Mouse (Mus musculus) forebrain, embryonic 14.5 days (tissue): ENCODE measurements around the gene Iffo2. TPM values are rescaled to one million over a fixed set of nuclear protein-coding genes. Genes with fewer than 3 reads are reported as not detected.

Experiments used
- ATAC-seq: fragments of 200-750 bp; cut with Nextera tagmentation; 2 replicates; pipeline ENCODE4 v1.8.0; 2017; ENCODE audit warnings: mild to moderate bottlenecking, moderate library complexity
- DNase-seq: peaks from one replicate; pipeline ENCODE4 v3.0.0-alpha.2; 2015; ENCODE audit warnings: low spot score
- H3K27ac ChIP-seq: fragments of 300-500 bp; sonication (generic); 2 replicates; pipeline ENCODE4 v1.5.1; 2014; ENCODE audit warnings: low read depth, mild to moderate bottlenecking, control low read depth, low read length, moderate library complexity
- H3K27me3 ChIP-seq: fragments of 300-500 bp; sonication (generic); replicated peaks from 2 replicates; pipeline ENCODE4 v1.6.1; 2014; ENCODE audit warnings: low read length, control low read depth, mixed read lengths; ENCODE audit not compliant: control insufficient read depth, insufficient read depth
- H3K36me3 ChIP-seq: fragments of 300-500 bp; sonication (generic); 2 replicates; pipeline ENCODE4 v1.6.1; 2014; ENCODE audit warnings: low read length, control low read depth; ENCODE audit not compliant: control insufficient read depth, insufficient read depth
- H3K4me1 ChIP-seq: fragments of 300-500 bp; sonication (generic); 2 replicates; pipeline ENCODE4 v1.6.1; 2014; ENCODE audit warnings: antibody characterized with exemption, low read length, control low read depth; ENCODE audit not compliant: control insufficient read depth, insufficient read depth
- H3K4me2 ChIP-seq: fragments of 300-500 bp; sonication (generic); 2 replicates; pipeline ENCODE4 v1.6.1; 2014; ENCODE audit warnings: mild to moderate bottlenecking, control low read depth, low read length
- H3K4me3 ChIP-seq: fragments of 300-500 bp; sonication (generic); 2 replicates; pipeline ENCODE4 v1.5.1; 2014; ENCODE audit warnings: low read depth, low read length, control low read depth
- H3K9ac ChIP-seq: fragments of 300-500 bp; sonication (generic); 2 replicates; pipeline ENCODE4 v1.6.1; 2014; ENCODE audit warnings: mild to moderate bottlenecking, low read length, control low read depth, moderate library complexity
- H3K9me3 ChIP-seq: fragments of 300-500 bp; sonication (generic); replicated peaks from 2 replicates; pipeline ENCODE4 v1.6.1; 2016; ENCODE audit warnings: low read length, control low read depth, mixed read lengths; ENCODE audit not compliant: control insufficient read depth
- WGBS: fragments of 180-500 bp; shearing (Covaris S2); extraction: QIAGEN DNeasy Blood & Tissue Kit; methylation state at CpG from one replicate; pipeline ENCODE4 v1.1.7; 2014; 5-methylcytosine and 5-hydroxymethylcytosine counted together
- polyA plus RNA-seq: library from polyadenylated mRNA; unstranded; fragments of >200 nt; fragmentation: Nextera tagmentation; extraction: Ambion mirVana; gene quantifications from 2 replicates; pipeline ENCODE4 v1.2.1, GENCODE M21; 2014

Iffo2 gene
- polyA plus RNA-seq, 1 experiment from 2014 or later, result 3.1 TPM

- H3K4me2 ChIP-seq, result no peak overlapping the region
- no peaks in the 10 kb centered on the region for H3K9me3 ChIP-seq
- ATAC-seq (no peak), DNase-seq (no peak)
- H3K9ac ChIP-seq, result peak overlapping the region; percentile 17; the same call in 1 of the 2 replicates
- no peaks in the 10 kb centered on the region for H3K36me3 ChIP-seq
- 48% methylated on average over 6 of the region's 6 CpGs for WGBS
- 0 out of 2 replicates have a peak, but pooled peaks cover 6% of the 10 kb centered on the region for H3K27me3 ChIP-seq
- peaks cover 9% of the 10 kb centered on the region; the same call in 1 of the 2 replicates for H3K4me1 ChIP-seq
- H3K4me3 ChIP-seq, result no peak overlapping the region
- H3K27ac ChIP-seq, result no peak overlapping the region; the same call in 1 of the 2 replicates
These were observed 51.2 kb downstream of the Iffo2 start for GRCm38 (mm10) chr4:139581427-139582051.

- Histone ChIP-seq H3K4me3 (no peak overlapping the region), H3K27me3 (0 out of 2 replicates have a peak, but pooled peaks cover 4% of the 10 kb centered on the region), H3K36me3 (no peaks in the 10 kb centered on the region), H3K9me3 (no peaks in the 10 kb centered on the region), H3K4me1 (peaks cover 9% of the 10 kb centered on the region; the same call in 1 of the 2 replicates), H3K4me2 (no peak overlapping the region), H3K27ac (no peak overlapping the region), H3K9ac (no peak overlapping the region)
- DNase-seq (no peak), ATAC-seq (no peak)
- 83% methylated on average over 6 of the region's 6 CpGs for WGBS
These were observed 52.0 kb downstream of the Iffo2 start for GRCm38 (mm10) chr4:139582346-139582745.

GRCm38 (mm10) chr4:139582903-139583302, 52.6 kb downstream of the Iffo2 start:
- Histone ChIP-seq H3K9me3 (no peaks in the 10 kb centered on the region), H3K27me3 (0 out of 2 replicates have a peak, but pooled peaks cover 2% of the 10 kb centered on the region), H3K4me2 (no peak overlapping the region), H3K9ac (no peak overlapping the region), H3K4me3 (no peak overlapping the region), H3K36me3 (no peaks in the 10 kb centered on the region), H3K4me1 (peaks cover 9% of the 10 kb centered on the region; the same call in 1 of the 2 replicates), H3K27ac (no peak overlapping the region)
- DNase-seq (no peak), ATAC-seq (no peak)
- 39% methylated on average over 3 of the region's 3 CpGs for WGBS

- 84% methylated on average over 11 of the region's 11 CpGs for WGBS
- peaks cover 9% of the 10 kb centered on the region; the same call in 1 of the 2 replicates for H3K4me1 ChIP-seq
- no peak overlapping the region for H3K27ac ChIP-seq
- H3K9ac ChIP-seq, result no peak overlapping the region
- no peaks in the 10 kb centered on the region for H3K36me3 ChIP-seq
- ATAC-seq, result no peak
- no peaks in the 10 kb centered on the region for H3K9me3 ChIP-seq
- no peak for DNase-seq
- no peak overlapping the region for H3K4me2 ChIP-seq
- no peaks in the 10 kb centered on the region for H3K27me3 ChIP-seq
- H3K4me3 ChIP-seq, result no peak overlapping the region
These were observed 53.4 kb downstream of the Iffo2 start for GRCm38 (mm10) chr4:139583629-139584245.

- Histone ChIP-seq H3K9ac (no peak overlapping the region), H3K4me3 (no peak overlapping the region), H3K27me3 (no peaks in the 10 kb centered on the region), H3K9me3 (no peaks in the 10 kb centered on the region), H3K27ac (no peak overlapping the region), H3K36me3 (no peaks in the 10 kb centered on the region), H3K4me1 (peaks cover 9% of the 10 kb centered on the region; the same call in 1 of the 2 replicates), H3K4me2 (no peak overlapping the region)
- 78% methylated on average over 11 of the region's 11 CpGs for WGBS
- ATAC-seq, result no peak
- DNase-seq, result no peak
These were observed 54.4 kb downstream of the Iffo2 start for GRCm38 (mm10) chr4:139584704-139585103.

GRCm38 (mm10) chr4:139585713-139586112, 55.4 kb downstream of the Iffo2 start:
- H3K4me2 ChIP-seq, result no peak overlapping the region
- DNase-seq, result no peak
- no peak overlapping the region for H3K27ac ChIP-seq
- no peak for ATAC-seq
- WGBS, result 95% methylated on average over 7 of the region's 7 CpGs
- H3K9me3 ChIP-seq, result no peaks in the 10 kb centered on the region
- no peaks in the 10 kb centered on the region for H3K36me3 ChIP-seq
- H3K27me3 ChIP-seq, result no peaks in the 10 kb centered on the region
- peaks cover 9% of the 10 kb centered on the region; the same call in 1 of the 2 replicates for H3K4me1 ChIP-seq
- no peak overlapping the region for H3K4me3 ChIP-seq
- H3K9ac ChIP-seq, result no peak overlapping the region

GRCm38 (mm10) chr4:139587370-139587769, 57.0 kb downstream of the Iffo2 start:
- no peak overlapping the region for H3K9ac ChIP-seq
- no peak overlapping the region for H3K4me2 ChIP-seq
- no peaks in the 10 kb centered on the region for H3K4me1 ChIP-seq
- DNase-seq (no peak), ATAC-seq (no peak)
- no peak overlapping the region for H3K4me3 ChIP-seq
- no peak overlapping the region for H3K27ac ChIP-seq
- no peaks in the 10 kb centered on the region for H3K36me3 ChIP-seq
- H3K9me3 ChIP-seq, result no peaks in the 10 kb centered on the region
- 78% methylated on average over 4 of the region's 4 CpGs for WGBS
- H3K27me3 ChIP-seq, result no peaks in the 10 kb centered on the region

GRCm38 (mm10) chr4:139587773-139588172, 57.4 kb downstream of the Iffo2 start:
- no peak overlapping the region for H3K27ac ChIP-seq
- H3K4me3 ChIP-seq, result no peak overlapping the region
- no peak overlapping the region for H3K4me2 ChIP-seq
- DNase-seq (no peak), ATAC-seq (no peak)
- no peak overlapping the region for H3K9ac ChIP-seq
- 77% methylated on average over 4 of the region's 4 CpGs for WGBS
- H3K36me3 ChIP-seq, result no peaks in the 10 kb centered on the region
- H3K9me3 ChIP-seq, result no peaks in the 10 kb centered on the region
- H3K4me1 ChIP-seq, result no peaks in the 10 kb centered on the region
- no peaks in the 10 kb centered on the region for H3K27me3 ChIP-seq
